Mouse (Mus musculus): ENCODE data around the gene Btbd9. TPM values are rescaled to one million over a fixed set of nuclear protein-coding genes. Genes with fewer than 3 reads are reported as not detected.

The Btbd9 gene
- polyA plus RNA-seq, 1 experiment from 2014 or later, result 63.1 TPM

DNA sequence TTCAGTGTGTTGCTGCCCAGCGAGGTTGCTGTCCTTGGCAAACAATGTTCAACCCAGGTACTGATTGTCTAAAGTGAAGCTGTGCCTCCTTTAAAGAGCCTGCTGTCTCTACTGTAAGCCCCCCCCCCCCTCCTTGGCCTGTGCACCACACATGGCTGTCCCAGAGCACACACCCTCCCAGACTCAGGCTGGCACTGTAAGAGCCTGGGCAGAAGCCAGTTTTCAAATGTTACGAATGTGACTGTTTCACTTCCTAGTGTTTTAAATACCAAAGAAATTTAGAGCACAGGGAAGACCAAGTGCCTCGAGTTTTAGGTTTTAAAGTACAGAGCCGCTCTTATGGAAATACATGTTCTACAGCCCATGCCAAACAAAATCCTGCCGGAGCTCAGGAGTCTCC is 336.8 kb downstream of the Btbd9 start:
- WGBS, result 71% methylated on average over 5 of the region's 5 CpGs
- Histone ChIP-seq H3K4me1 (ENCODE audit: control insufficient read depth, insufficient read depth, low read length) (peaks cover 5% of the 10 kb centered on the region; the same call in 1 of the 2 replicates), H3K9ac (replicated peaks; ENCODE audit: low read depth, low read length) (no peak overlapping the region), H3K4me3 (ENCODE audit: low read depth, low read length) (no peak overlapping the region), H3K4me2 (replicated peaks; ENCODE audit: low read depth, low read length) (no peak overlapping the region), H3K9me3 (ENCODE audit: control insufficient read depth, low read depth, low read length) (no peaks in the 10 kb centered on the region), H3K27ac (ENCODE audit: low read length) (no peak overlapping the region), H3K36me3 (ENCODE audit: control insufficient read depth, insufficient read depth, low read length) (no peaks in the 10 kb centered on the region), H3K27me3 (ENCODE audit: control insufficient read depth, insufficient read depth, low read length) (no peaks in the 10 kb centered on the region)
- no peak for ATAC-seq (ENCODE audit: insufficient number of reproducible peaks, insufficient read depth, low FRiP score, low read depth)

DNA sequence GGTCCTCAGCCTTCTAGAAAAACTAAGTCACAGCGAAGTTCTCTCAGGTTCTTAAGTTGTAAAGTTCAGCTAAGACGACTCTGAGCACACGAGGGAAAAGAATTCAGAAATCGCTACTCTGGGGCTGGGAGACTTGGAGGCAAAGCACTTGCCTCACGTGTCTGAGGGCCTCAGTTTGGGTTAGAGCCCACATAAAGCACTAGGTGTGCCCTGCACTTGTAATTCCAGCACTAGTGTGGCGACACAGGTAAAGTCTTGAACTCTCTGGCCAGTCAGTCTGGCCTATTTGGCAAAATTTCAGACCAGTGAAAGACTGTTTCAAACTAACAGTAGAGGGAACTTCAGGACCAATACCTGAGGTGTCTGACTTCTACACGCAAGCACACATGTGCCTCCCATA is 338.7 kb downstream of the Btbd9 start:
- no peak for ATAC-seq (ENCODE audit: insufficient number of reproducible peaks, insufficient read depth, low FRiP score, low read depth)

DNA sequence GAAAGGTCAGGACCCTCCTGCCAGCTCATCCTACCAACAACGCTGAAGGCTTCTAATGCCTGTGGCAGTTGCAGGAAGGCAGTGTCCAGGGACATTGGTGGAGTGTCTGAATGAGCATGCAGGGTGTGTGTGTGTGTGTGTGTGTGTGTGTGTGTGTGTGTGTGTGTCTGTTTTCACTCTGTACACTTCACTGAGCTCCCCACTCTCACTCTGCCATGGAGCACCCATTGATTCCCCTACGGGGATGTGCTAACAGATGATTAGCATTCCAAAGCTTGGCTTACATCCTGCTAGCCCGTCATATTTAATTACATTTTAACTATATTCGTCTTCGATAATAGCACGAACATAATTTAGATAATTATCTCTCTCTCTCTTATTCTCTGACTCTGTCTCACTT is 339.7 kb downstream of the Btbd9 start:
- Histone ChIP-seq H3K27me3 (ENCODE audit: control insufficient read depth, insufficient read depth, low read length) (no peaks in the 10 kb centered on the region), H3K9ac (replicated peaks; ENCODE audit: low read depth, low read length) (no peak overlapping the region), H3K4me3 (ENCODE audit: low read depth, low read length) (no peak overlapping the region), H3K36me3 (ENCODE audit: control insufficient read depth, insufficient read depth, low read length) (no peaks in the 10 kb centered on the region), H3K4me1 (ENCODE audit: control insufficient read depth, insufficient read depth, low read length) (0 out of 2 replicates have a peak, but pooled peaks cover 3% of the 10 kb centered on the region), H3K27ac (ENCODE audit: low read length) (no peak overlapping the region), H3K4me2 (replicated peaks; ENCODE audit: low read depth, low read length) (no peak overlapping the region), H3K9me3 (ENCODE audit: control insufficient read depth, low read depth, low read length) (no peaks in the 10 kb centered on the region)
- ATAC-seq (ENCODE audit: insufficient number of reproducible peaks, insufficient read depth, low FRiP score, low read depth), result no peak
- 74% methylated on average over 6 of the region's 6 CpGs for WGBS

More for the DNA sequence above, 338.7 kb downstream of the Btbd9 start:
- Histone ChIP-seq H3K9me3 (ENCODE audit: control insufficient read depth, low read depth, low read length) (no peaks in the 10 kb centered on the region), H3K4me3 (ENCODE audit: low read depth, low read length) (no peak overlapping the region), H3K36me3 (ENCODE audit: control insufficient read depth, insufficient read depth, low read length) (no peaks in the 10 kb centered on the region), H3K4me2 (replicated peaks; ENCODE audit: low read depth, low read length) (no peak overlapping the region), H3K27ac (ENCODE audit: low read length) (no peak overlapping the region), H3K27me3 (ENCODE audit: control insufficient read depth, insufficient read depth, low read length) (no peaks in the 10 kb centered on the region), H3K9ac (replicated peaks; ENCODE audit: low read depth, low read length) (no peak overlapping the region), H3K4me1 (ENCODE audit: control insufficient read depth, insufficient read depth, low read length) (0 out of 2 replicates have a peak, but pooled peaks cover 3% of the 10 kb centered on the region)
- WGBS, result 90% methylated on average over 7 of the region's 7 CpGs

DNA sequence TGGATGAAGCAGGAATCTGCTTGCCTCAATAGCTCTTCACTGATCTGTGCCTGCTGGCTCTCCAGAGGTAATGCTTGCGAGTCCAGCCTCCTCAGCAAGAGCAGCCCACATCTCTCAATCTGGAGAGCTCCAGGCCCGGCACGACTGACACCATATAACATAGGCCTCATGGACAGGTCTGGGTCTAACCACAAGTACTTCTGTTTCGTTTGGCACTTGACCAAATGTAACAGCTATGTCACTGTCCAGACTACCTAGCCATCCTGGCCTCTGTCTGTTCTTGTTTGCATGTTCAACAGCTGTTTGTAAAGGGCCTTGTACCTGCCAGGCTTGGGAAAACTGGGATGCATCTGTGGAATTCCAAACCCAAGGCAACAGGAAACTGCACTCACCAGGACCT is 340.9 kb downstream of the Btbd9 start:
- 45% methylated on average over 4 of the region's 4 CpGs for WGBS
- Histone ChIP-seq H3K4me2 (replicated peaks; ENCODE audit: low read depth, low read length) (no peak overlapping the region), H3K4me3 (ENCODE audit: low read depth, low read length) (no peak overlapping the region), H3K9ac (replicated peaks; ENCODE audit: low read depth, low read length) (no peak overlapping the region), H3K27ac (ENCODE audit: low read length) (no peak overlapping the region), H3K4me1 (ENCODE audit: control insufficient read depth, insufficient read depth, low read length) (peaks cover 8% of the 10 kb centered on the region; the same call in 1 of the 2 replicates), H3K36me3 (ENCODE audit: control insufficient read depth, insufficient read depth, low read length) (no peaks in the 10 kb centered on the region), H3K27me3 (ENCODE audit: control insufficient read depth, insufficient read depth, low read length) (no peaks in the 10 kb centered on the region), H3K9me3 (ENCODE audit: control insufficient read depth, low read depth, low read length) (no peaks in the 10 kb centered on the region)
- ATAC-seq (ENCODE audit: insufficient number of reproducible peaks, insufficient read depth, low FRiP score, low read depth), result no peak

DNA sequence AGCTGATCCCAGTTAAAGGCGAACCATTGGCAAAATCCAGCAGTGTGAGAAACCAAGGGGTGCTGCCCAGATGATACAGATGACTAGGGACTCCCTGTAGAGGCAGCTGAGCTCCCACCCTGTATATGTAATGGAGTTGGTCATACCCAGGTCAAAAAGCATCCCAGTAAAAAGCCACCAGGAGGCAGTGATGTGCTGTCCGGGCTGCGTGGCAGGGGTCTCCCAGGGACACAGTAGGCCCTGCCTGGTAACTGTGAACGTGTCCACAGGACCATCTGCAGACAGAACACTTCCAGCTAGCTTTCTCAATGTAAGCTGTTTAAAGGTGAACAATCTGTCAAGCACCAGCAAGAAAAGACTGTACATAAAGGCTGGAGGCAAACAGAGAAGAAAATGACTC is 343.6 kb downstream of the Btbd9 start:
- Histone ChIP-seq H3K36me3 (ENCODE audit: control insufficient read depth, insufficient read depth, low read length) (no peaks in the 10 kb centered on the region), H3K9ac (replicated peaks; ENCODE audit: low read depth, low read length) (no peak overlapping the region), H3K27ac (ENCODE audit: low read length) (no peak overlapping the region), H3K27me3 (ENCODE audit: control insufficient read depth, insufficient read depth, low read length) (no peaks in the 10 kb centered on the region), H3K4me2 (replicated peaks; ENCODE audit: low read depth, low read length) (no peak overlapping the region), H3K4me3 (ENCODE audit: low read depth, low read length) (no peak overlapping the region), H3K4me1 (ENCODE audit: control insufficient read depth, insufficient read depth, low read length) (peaks cover 11% of the 10 kb centered on the region), H3K9me3 (ENCODE audit: control insufficient read depth, low read depth, low read length) (no peaks in the 10 kb centered on the region)
- WGBS, result 58% methylated on average over 4 of the region's 4 CpGs
- ATAC-seq (ENCODE audit: insufficient number of reproducible peaks, insufficient read depth, low FRiP score, low read depth), result no peak

DNA sequence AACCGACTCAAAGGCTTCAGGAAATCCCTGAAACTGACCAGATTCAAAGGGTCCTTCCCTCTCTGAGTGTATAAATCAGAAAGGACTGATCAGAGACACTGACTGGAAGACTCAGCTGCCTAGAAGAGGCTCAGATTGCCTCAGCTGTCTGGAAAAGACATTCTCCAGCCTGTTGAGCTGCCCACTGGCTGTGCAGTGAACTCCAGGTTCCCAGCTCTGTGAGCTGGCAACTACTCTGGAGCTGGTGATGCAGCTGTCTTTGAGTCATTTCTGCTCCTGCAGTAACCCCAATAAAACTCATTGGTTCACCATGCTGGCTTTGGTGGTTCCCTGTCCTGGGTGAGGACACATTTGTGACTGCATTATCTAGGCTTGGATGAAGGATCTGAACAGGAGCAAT is 344.8 kb downstream of the Btbd9 start:
- Histone ChIP-seq H3K4me1 (ENCODE audit: control insufficient read depth, insufficient read depth, low read length) (peaks cover 11% of the 10 kb centered on the region), H3K27ac (ENCODE audit: low read length) (no peak overlapping the region), H3K27me3 (ENCODE audit: control insufficient read depth, insufficient read depth, low read length) (no peaks in the 10 kb centered on the region), H3K9ac (replicated peaks; ENCODE audit: low read depth, low read length) (no peak overlapping the region), H3K9me3 (ENCODE audit: control insufficient read depth, low read depth, low read length) (no peaks in the 10 kb centered on the region), H3K4me2 (replicated peaks; ENCODE audit: low read depth, low read length) (no peak overlapping the region), H3K36me3 (ENCODE audit: control insufficient read depth, insufficient read depth, low read length) (no peaks in the 10 kb centered on the region), H3K4me3 (ENCODE audit: low read depth, low read length) (no peak overlapping the region)
- no peak for ATAC-seq (ENCODE audit: insufficient number of reproducible peaks, insufficient read depth, low FRiP score, low read depth)
- 83% methylated on average over 1 of the region's 1 CpGs for WGBS

DNA sequence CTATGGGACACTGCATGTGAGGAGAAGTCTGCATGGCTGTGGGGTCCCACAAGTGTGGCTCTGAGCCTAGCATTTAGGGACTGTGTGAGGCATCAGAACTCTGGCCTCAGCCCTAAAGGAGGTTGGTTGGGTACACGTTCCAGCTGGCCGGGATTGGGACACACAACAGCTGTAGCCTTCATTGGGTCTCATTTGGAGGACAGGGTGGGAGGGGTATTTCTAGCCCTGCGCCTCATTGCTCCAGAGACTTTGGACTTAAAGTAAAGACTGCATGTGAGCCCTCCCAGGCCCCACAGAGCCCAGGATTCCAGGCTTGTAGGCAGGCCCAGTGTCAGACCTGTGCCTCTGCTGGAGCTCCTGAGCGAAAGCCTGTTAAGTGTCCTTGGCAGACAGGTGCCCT is 345.9 kb downstream of the Btbd9 start:
- Histone ChIP-seq H3K9me3 (ENCODE audit: control insufficient read depth, low read depth, low read length) (no peaks in the 10 kb centered on the region), H3K4me2 (replicated peaks; ENCODE audit: low read depth, low read length) (no peak overlapping the region), H3K27me3 (ENCODE audit: control insufficient read depth, insufficient read depth, low read length) (no peaks in the 10 kb centered on the region), H3K36me3 (ENCODE audit: control insufficient read depth, insufficient read depth, low read length) (no peaks in the 10 kb centered on the region), H3K9ac (replicated peaks; ENCODE audit: low read depth, low read length) (no peak overlapping the region), H3K27ac (ENCODE audit: low read length) (peak overlapping the region; percentile 55; the same call in 1 of the 2 replicates), H3K4me1 (ENCODE audit: control insufficient read depth, insufficient read depth, low read length) (peaks cover 12% of the 10 kb centered on the region), H3K4me3 (ENCODE audit: low read depth, low read length) (no peak overlapping the region)
- 57% methylated on average over 4 of the region's 4 CpGs for WGBS
- no peak for ATAC-seq (ENCODE audit: insufficient number of reproducible peaks, insufficient read depth, low FRiP score, low read depth)

DNA sequence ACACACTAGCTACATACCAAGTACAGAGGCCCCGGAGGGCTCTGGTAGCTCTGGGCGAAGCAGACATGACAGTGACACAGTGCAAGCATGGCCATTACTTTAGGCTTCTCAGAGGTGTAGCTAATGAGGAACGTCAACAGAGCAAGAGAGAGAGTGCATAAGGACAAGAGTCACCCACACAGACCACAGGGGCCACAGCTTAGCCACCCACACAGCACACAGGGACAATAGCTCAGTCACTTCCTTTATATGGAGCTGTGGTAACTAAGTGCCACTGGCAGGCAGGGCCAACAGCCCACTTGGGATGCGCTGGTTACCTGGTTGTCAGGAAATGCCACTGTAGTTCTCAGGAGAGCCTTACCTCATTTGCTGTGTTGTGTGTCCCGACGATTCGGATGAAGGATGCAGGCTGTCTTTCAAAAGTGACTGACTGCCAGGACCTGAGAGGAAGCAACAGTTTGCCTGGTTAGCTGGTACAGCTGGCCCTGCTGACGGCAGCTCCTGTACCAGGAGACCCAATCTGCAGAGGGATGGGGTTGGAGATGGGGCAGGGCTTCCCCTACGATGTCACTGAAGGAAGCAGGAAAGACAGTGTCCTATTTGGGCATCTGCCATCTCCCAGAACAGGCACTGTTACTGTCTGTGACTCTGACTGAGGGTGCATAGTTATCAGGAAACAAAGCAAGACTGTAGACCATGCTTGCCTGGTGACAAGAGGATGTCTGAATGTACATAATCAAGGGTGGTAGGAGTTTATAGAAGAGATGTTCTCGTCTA is 347.7 kb downstream of the Btbd9 start:
- WGBS, result 83% methylated on average over 10 of the region's 10 CpGs
- no peaks in the 10 kb centered on the region for H3K36me3 ChIP-seq (ENCODE audit: control insufficient read depth, insufficient read depth, low read length)
- no peak overlapping the region for H3K9ac ChIP-seq (replicated peaks; ENCODE audit: low read depth, low read length)
- no peak for ATAC-seq (ENCODE audit: insufficient number of reproducible peaks, insufficient read depth, low FRiP score, low read depth)
- H3K27me3 ChIP-seq (ENCODE audit: control insufficient read depth, insufficient read depth, low read length), result no peaks in the 10 kb centered on the region
- no peak overlapping the region for H3K27ac ChIP-seq (ENCODE audit: low read length)
- peaks cover 19% of the 10 kb centered on the region for H3K4me1 ChIP-seq (ENCODE audit: control insufficient read depth, insufficient read depth, low read length)
- H3K4me2 ChIP-seq (replicated peaks; ENCODE audit: low read depth, low read length), result no peak overlapping the region
- no peak overlapping the region for H3K4me3 ChIP-seq (ENCODE audit: low read depth, low read length)
- H3K9me3 ChIP-seq (ENCODE audit: control insufficient read depth, low read depth, low read length), result no peaks in the 10 kb centered on the region

Measured in stomach, embryonic 14.5 days (tissue).